Mouse (Mus musculus): ENCODE results near the gene Rps5.

DNA sequence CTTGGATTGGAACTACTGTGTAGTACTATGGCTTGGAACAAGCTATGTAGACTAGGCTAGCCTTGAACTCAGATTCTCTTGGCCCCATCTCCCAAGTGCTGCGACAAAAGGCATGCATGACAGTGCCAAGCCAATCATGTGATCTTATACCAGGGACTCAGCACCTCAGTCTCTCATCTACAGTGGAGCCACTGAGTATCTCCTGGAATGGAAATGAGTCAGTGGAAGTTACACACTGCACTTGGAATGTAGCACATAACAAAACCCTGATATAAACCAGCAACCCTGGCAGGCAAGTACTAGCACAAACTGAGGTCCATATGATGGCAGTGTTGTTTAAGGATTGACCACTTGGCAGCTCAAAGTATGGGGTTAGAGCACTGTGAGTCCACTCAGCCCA is 16.9 kb upstream of the Rps5 start:
- no peak for TF ChIP-seq CTCF (IDR thresholded peaks at IDR 0.05; ENCODE audit: insufficient read depth, low read length)
- no peak for TF ChIP-seq POLR2A (IDR thresholded peaks at IDR 0.05; ENCODE audit: borderline replicate concordance, extremely low read depth, low read depth, low read length)
